In genomic region chr1:70067404-70067803, GRCm38 (mm10) we compare ENCODE assay signal across 12 mouse cellular contexts.
"Had no signal": no experiment of that assay in that cellular context is flagged by ENCODE, and none has a peak within 500 bp of the region (broad histone marks: within the 10 kb centered on the region; RNA-seq: fewer than 3 reads in every experiment).

No protein-coding gene starts in this region.

- DNase-seq: kidney, adult 11 months; kidney, adult 8-10 months; kidney, postnatal 10 days; kidney, postnatal 36 days; liver; lung, adult 2 months; lung, postnatal 14 days; lung, postnatal 4 days; right cerebral cortex, adult 18-20 months; right cerebral cortex, postnatal 14 days; right cerebral cortex, postnatal 4 days; thymus, postnatal 25 days had no signal
